Mouse (Mus musculus) ES-E14 (cell line): Measurements from ENCODE around the gene Zfp119b.

Experiments
- CHD2 ChIP-seq: IDR thresholded peaks from 2 replicates; pipeline ENCODE4 v1.6.1; 2014; ENCODE audit warnings: mild to moderate bottlenecking, low read depth, low read length, inconsistent platforms
- MAFK ChIP-seq: IDR thresholded peaks from 2 replicates; pipeline ENCODE4 v1.6.1; 2014; ENCODE audit warnings: mild to moderate bottlenecking, low read depth, low read length, inconsistent platforms; ENCODE audit not compliant: insufficient read depth
- ZC3H11A ChIP-seq: IDR thresholded peaks from 2 replicates; pipeline ENCODE4 v1.6.1; 2012; ENCODE audit warnings: low read depth, mild to moderate bottlenecking, inconsistent platforms, low read length, borderline replicate concordance
- ZNF384 ChIP-seq: IDR thresholded peaks from 2 replicates; pipeline ENCODE4 v1.6.1; 2012; ENCODE audit warnings: low read depth, low read length, inconsistent platforms

GRCm38 (mm10) chr17:55903087-55903486, 46.2 kb downstream of the Zfp119b start:
- TF ChIP-seq MAFK (no peak), CHD2 (no peak), ZC3H11A (no peak), ZNF384 (no peak)
